Mouse (Mus musculus) urinary bladder, adult 18-20 months (tissue): ENCODE data around the gene Henmt1.

Experiments
- DNase-seq, 2 experiments: peaks; one replicate each; pipeline ENCODE4 v3.0.0; 2022; ENCODE audit warnings: low spot score in 2 of 2, mixed read lengths in 2 of 2

Gene Henmt1

DNA sequence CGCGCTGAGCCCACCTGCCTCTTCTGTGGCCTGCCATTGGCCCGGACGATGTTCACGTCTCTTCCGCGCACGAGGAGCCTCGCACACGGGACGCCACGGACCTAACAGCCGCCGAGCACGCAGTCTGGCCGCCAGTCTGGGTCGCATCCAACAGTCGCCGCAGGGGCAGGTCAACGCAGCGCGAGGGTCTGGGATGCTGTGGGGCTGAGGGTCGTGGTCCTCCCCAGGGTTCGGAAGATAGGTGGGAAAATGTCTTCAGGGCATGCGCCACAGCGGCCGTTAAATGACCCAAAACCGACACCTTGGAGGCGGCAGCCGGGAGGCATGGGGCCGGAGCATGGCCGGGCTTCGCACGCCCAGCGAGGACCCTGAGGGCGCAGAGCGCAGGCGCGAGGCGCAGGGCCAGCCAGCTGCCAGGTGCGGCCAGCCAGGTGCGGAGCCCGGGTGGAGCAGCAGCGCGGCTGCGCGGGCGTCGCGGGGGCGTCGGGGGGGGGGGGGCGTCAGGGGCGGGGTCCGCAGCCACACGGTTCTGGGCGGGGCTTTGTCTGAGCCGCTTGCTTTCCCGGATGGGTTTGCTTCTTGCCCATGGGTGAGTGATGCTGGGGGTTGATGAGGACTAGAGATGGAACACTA, 444 bp downstream of the Henmt1 start, which contains the start of gene Gm9857:
Gene Gm9857, minus strand, starts transcription at position 445 of the 633 bp plus-strand sequence.
- DNase-seq = no peak

DNA sequence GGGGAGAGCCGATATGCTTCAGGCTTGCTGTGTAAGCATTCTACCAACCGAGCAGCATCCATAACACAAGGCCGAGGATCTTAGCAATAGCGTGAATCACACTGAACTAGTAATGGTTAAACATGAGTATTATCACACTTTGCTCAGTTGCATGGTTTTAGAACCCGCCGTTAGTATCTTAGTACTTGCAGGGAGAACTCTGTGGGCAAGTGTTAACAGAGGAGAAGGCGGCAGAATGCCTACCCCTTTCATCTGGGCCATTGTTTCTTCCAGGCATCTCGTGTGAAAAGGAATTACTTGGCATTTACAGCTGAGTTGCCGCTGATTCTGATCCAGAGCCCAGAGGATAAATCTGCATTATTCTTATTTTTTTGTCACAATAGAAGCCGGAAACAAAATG, 1.3 kb downstream of the Henmt1 start:
- DNase-seq = no peak

DNA sequence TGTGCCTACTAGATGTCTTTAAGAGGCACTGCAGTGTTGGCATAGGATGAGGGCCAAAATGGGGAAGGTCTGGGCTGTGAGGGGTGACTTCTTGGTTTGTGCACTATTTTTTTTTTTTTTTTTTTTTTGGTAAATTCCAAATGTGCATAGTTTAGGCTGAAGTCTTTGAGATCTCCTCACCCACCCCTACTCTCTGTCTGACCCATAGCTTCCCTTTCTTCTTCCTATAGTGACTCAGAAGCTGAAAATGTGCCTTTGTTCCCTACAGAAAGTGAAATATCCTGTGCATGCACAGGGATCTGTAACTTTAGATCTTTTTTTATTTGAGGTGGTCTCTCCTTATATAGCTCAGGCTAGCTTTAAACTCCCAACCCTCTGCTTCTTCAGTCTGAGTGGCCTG, 18.3 kb downstream of the Henmt1 start:
- no peak for DNase-seq

DNA sequence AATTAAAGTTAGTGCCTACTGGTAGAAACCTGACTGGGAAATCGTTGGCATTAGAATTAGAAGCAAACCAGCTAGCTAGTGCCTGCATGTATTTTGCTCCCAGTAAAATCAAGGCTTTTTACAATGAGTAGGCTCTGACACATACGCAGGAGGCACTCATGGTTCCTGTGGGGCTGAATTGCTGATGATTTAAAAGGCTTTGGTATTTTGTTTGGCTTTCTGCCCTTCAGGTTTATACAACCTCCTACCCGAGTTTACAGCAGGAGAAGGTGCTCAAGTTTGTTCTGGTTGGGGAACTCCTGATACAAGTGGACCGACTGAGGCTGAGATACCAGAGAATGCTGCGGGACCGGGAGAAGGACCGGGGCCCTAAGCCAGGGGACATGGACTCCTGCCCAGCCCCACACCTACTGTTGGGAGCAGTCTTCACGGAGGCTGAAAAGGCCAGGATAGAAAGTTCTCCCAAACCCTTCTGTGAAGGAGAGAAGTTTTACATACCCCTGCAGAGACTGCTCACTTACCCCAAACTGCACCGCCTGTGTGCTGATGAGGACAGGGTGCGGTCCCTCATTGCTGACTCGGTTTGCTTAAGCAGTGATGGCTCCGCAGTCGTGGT, 20.1 kb downstream of the Henmt1 start:
- no peak for DNase-seq

DNA sequence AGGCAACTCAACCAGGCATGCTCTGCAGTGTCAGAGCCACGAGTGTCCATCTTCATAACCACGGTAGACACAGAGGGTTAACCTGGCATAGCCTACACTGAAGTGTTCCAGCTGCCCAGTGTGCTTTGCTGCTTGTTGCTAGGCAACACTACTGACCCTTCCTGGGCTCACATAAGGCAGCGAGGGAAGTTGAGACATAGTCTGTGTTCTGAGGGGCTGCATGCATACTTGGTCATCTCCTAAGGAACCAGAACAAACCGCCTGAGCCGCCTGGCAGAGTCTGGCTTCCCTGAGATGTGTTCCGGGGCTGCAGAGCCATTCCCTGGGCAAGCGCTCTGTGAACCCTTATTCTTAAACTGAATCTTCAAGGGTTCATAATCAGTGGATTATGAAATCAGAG, 21.6 kb downstream of the Henmt1 start:
- DNase-seq = no peak

DNA sequence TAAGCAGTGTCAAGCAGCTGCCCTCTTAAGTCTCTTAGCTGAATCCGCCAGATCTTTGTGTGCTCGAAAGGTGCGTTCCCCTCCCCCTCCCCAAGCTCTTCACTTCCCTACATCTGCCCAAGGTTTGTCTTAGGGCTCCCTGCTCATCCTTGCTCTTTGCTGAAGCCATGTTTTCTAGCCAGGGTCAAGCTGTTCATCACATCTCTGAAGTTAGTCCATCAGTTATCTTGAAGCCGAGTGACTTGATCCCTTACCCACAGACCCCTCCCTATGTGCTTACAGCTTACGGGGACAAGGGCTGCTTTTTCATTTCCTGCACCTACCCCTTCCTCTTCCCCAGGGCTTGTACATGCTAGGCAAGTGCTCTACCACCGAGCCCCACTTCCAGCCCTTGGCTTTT, 22.0 kb downstream of the Henmt1 start:
- DNase-seq = no peak

DNA sequence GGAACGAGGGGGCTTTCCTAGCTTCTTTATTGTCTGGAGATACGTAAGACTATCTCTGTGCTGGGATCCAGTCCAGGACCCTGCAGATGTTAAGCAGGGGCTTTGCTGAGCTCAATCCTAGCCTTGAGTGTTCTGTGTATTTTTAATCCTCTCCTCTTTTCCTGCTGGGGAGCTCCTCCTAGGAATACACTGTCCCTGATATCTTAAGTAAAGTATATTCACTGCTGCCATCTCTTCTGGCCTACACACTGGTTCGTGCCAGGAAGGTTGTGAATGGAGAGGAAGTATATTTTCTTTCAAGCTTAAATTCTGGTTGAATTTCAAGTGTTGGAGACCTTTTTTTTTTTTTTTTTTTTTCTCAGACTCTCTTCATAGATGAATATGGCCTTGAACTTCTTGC, 23.6 kb downstream of the Henmt1 start:
- no peak for DNase-seq

DNA sequence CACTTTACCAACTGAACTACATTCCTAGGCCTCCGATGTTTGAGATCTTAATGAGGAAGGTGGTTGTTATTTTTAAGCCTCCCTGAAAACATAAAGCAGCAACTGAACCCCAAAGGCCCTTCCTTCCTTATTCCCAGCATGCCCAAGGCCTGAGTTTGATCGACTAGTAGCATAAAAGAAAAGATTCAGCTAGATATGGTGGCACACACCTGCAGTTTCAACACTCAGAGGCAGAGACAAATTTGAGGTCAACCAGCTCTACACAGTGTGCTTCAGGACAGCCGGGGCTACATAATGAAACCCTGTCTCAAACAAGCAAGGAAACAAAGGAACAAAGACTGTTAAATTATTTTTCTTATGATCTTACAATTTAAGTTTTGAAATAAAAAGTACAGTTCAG, 24.1 kb downstream of the Henmt1 start:
- DNase-seq = no peak

DNA sequence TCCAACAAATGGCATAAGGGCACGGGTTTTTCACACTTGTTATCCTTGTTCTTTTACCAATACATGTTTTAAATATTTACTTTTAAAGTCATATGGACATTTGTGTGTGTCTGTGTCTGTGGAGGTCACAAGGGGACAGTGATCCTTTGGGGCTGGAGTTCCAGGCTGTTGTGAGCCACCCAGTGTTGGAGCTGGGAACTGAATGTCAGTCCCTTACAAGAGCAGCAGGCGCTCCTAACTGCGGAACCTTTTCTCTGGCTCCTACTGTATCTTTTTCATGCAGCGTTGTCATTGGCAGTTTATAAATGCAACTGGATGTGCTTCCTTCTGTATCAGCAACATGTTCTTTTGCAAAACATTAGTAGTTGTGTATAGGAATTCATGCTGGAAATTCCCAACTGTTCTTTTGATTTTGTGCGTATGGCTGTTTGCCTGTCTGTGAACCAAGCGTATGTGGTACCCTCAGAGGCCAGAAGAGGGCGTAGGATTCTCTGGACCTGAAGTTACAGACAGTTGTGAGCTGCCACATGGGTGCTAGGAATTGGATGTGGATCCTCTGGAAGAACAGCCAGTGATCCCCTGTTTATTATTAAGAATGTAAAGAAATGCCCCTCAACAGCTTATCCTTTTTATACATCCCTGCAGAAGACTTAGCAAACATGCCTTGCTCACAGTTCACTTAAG, 24.8 kb downstream of the Henmt1 start:
- DNase-seq = no peak

DNA sequence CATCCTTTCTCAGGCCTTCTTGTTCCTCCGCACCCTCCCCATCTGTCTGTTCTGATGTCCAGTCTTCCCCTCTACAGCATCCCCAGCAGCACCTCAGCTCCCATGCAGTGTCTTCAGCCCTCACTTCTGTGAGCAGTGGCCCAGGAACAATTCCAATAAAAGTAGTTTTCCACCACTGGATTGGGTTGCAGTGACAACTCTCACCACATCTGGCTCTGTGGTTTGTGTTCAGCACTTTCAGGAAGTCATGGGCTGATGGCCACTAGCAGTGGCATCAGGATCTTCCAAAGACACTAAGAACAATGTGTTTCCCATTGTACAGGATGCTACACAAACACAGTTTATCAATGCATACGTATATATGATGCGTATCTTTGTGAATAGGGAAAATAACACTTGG, 26.4 kb downstream of the Henmt1 start:
- DNase-seq = no peak

DNA sequence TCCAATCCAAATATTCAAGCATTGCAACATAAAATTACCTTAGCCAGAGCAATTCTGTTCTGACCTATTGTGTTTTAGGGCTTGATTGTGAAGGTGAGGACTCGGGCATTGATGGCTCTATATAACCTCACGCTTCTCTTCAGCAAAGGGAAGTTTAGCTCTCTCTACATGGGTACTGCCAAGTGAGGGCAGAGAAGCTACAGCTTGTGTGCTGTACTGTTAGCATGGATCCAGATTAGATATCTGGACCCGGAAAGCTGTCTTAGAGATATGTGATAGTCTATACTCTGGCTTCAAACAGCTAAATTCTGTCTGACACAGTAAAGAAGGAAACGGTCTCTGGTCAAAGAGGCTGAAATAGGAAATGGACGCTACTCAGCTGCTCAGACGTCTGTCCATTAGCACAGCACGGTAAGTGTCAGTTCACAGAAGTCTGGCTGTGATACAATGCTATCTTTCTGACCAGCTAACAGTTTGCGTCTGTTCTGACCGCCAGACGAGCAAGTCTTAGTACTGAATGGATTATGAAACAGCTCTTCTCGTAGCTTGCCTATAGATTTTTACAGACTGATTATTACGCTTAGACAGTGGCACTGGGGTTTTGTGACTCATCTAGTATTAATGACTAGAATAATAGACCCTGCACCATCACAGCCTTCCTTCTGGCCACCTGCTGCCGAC, 34.4 kb downstream of the Henmt1 start:
- DNase-seq = no peak

DNA sequence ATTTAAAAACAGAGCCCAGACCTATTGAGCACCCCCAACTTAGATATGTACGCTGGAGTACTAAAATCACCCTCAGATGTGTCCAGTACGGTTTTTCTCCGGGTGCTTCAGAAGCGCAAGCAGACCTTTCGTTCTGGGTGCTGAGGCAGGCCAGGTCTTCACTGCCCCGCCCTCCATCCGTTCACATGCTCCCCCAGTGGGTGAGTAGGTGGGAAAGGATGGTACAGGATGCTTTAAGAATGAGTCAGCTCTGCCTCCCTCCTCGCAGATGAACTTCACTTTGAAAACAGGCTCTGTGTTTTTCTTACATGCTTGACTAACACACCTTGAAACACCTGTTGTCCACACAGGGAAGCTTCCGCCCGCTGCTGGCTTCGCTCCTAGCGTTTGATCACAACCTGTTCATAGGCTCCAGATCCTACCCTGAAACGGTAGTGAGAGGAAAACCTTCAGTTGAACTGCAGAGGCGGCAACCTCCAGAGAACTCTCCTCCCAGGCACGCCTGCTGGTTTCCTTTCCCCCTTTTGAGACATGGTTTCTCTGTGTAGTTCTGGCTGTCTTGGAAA, 35.3 kb downstream of the Henmt1 start:
- no peak for DNase-seq

DNA sequence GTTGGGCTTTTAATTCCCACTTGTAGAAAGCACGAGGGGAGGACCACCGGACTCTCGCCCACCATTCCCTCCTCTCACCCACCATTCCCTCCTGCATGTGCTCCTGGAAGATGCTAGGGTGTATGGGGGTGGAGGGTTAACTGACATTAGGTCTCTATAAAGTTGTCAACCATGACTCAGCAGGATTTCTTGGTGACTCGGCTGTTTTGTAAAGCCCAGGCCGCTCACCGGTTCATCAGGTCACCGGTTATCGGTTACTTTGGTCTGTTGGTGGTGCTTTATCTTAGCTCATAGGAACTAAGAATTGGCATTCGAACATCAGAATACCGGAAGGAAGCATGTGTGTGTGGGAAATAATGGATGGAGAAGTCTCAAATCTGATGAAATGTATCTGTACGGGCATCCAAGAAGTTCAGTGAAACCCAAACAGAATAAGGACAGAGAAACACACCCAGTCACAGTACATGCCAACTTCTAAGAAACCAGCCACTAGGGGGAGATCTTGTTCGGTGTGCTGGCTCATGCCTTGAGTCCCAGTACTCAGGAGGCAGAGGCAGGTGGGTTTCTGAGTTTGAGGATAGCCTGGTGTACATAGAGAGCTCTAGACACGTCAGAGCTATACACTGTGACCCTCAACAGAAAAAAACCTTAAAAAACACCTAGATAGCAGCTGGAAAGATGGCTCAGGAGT, 37.8 kb downstream of the Henmt1 start:
- no peak for DNase-seq

DNA sequence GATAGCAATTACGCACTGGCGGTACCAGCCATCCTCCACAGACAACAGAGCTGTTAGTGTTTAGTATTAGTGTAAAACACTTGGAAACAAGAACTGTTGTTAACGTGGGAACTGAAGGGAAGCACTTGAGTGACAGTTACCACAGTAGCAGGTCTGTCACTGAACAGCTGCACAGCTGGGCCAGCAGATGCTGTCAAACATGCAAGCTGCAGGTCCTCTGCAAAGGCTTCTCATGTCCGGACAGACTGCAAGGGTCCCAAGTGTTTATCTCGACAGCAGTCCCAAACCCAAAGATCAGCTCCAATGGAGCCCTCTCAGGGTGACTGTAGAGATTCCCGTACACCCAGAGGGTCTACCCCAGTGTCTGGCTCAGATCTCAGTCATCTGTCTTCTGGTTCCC, 42.3 kb downstream of the Henmt1 start:
- DNase-seq = no peak

DNA sequence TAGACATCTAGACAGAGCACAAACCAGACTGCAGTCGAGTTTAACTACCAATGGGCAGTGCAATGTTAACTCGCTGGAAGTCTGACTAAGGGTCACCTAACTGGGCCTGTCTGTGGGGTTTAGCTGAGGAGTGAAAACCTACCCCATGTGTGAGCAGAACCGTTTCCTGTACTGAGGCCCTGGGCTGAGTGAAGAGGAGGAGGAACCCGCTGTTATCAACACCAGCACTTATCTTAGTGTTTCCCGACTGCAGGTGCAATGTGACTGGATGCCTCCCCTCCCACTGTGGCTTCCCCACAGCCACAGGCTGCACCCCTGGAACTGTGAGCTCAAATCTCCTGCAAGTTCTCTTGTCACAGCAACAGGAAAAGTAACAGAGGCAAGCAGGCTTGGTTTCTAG, 44.3 kb downstream of the Henmt1 start:
- DNase-seq = no peak

DNA sequence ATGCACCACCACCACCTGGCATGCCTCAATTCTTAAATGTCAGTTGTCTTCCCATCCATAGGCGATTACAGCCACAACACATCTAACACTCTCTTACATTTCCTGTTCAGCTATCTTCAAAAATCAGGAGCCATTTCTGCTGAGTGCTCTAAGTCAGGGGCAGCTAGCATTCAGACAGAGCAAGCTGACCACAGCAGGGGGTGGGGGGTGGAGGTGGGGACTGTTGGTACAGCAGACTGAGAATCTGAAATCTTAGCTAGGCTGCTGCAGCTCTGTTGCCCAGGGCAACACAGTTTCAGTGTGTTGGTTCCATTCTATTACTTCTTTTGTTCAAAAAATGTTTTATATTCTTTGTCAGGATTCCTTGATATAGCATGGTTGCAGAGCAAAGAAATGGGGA, 46.9 kb downstream of the Henmt1 start:
- DNase-seq = no peak

DNA sequence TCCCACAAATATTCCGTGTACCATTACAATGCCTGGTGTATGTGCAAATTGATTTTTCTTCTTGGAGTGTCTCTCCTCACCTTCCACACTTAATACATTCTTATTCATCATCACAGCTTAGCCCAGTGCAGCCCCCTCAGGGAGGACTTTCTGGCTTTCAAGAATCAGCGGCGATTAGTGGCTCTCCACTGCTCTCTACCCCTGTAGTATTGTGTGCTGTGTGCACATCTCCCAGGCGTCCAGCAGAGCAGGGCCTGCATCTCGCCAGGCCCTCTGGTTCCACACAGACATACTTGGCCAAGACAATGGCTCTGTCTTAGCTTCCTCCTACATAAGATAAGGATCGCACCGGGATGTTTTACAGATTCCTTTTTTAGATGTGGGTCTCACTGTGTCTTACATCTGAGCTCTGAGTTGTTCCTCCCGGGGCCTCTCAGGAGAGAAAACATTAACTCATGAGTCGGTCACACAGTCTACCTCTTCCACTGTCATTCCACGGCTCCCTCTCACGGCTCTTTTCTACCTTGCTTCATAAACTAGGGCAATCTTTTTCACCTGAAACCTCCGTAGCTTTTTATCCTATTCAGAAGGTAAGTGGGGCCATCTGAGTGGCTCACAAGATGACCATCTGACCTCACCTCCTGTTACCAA, 47.5 kb downstream of the Henmt1 start:
- DNase-seq = no peak

DNA sequence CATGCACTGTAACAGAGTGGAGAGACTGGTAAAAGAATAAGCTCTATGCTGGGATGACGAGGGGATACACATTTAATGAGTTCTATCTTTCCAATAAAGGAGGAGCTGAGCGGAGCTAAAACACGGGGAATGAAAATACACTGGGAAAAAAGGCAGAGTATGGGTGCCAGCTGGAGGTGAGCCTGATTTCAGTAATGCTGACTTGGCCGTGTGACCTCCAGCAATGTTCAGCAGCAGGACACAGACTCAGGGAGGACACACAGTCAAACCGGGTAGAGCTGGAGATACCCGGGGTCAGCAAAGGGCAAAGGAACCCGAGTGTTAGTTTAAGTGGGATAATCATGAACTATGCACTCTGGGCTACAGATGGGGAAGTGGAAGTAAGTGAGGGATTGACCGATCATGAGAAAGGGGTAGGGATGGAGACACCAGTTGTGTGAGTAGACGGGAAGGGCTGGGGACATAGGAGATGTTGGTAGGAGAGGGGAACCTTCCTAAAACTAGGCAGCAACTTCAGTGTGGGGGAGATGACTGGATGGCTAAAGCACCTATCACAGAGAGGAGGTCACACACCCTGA, 50.4 kb downstream of the Henmt1 start:
- no peak for DNase-seq

DNA sequence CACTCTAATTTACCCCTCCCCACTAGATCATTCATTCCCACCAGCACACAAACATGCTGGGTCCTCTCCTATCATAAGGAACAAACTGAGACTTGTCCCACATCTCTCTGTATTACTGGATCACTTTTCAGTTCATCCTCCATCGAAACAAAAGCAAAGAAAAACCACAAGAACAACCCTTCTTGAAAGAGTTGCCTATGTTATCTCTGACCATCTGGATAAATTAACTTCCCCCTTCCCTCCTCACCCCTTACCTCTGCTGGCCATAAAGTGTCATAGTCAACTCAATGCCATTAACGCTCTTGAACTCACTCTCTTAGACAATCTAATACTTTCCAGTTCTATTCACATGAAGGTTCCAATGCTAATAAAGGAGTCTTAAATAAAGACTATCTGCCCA, 54.8 kb downstream of the Henmt1 start:
- no peak for DNase-seq

DNA sequence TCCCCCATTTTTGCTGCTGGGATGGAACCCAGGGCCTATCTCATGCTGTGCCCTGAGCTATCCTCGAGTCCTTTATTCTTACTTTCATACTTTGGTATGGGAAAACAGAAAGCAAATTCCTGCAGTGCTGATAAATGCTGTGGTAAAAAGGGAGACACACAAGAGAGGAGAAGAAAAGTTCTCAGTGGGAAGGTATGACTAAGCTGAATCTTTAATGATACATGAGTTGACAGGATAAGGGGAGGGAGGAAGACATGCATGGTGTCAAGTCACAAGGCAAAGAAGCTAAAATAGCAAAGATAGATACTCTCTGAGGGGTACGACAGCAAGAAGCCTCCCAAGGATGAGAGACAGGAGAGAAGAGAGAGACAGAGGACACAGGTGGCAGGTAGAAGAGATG, 55.7 kb downstream of the Henmt1 start:
- no peak for DNase-seq

DNA sequence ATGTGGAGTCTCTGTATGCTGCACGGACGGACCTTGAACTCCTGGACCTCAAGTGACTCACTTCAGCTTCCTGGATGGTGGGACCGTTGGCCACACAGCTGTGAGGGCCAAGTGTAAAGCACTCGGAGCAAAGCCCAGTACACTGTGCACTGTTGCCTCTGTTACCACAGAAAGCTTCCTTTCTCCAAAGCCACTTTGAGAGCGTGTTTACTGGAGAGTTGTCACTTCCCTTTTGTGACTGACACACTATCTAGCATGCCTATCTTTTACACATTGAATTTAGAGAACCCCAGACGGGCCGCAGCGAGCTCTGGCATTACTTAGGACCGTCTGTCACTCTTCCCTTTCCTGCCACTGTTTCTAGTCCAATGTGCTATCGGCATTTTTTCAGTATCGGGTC, 57.6 kb downstream of the Henmt1 start:
- no peak for DNase-seq
